Mouse (Mus musculus): Measurements from ENCODE around the gene Ccdc92.

Gene Ccdc92

GRCm38 (mm10) chr5:124862013-124862866 is at the start of gene Ccdc92, which contains the start of gene Zfp664:
Gene Ccdc92 (minus strand): TSS chr5:124862424.
Gene Zfp664 (plus strand): TSS chr5:124862691.
- peak; percentile 96 for DNase-seq (ENCODE audit: low read depth, low spot score)

DNA sequence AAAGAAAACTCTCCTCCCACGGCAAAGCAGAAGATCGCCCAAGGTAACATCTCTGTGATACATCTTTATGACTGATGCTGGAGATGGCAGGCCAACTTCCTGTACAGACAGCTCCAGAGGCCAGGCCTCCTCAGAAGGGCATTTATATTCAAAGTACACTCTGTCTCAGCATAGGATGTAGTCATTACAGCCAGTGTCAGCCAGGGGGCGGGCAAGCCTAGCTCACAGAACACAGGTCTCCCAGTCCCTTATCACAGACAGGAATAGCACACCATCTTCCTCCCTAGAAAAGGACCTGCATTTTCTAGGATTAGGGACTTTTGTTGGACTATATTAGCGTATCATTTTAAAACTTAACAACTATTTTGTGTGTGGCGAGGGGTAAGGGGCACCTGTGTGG is 46.6 kb upstream of the Ccdc92 start:
- peak; percentile 38 for DNase-seq (ENCODE audit: low read depth, low spot score)

DNA sequence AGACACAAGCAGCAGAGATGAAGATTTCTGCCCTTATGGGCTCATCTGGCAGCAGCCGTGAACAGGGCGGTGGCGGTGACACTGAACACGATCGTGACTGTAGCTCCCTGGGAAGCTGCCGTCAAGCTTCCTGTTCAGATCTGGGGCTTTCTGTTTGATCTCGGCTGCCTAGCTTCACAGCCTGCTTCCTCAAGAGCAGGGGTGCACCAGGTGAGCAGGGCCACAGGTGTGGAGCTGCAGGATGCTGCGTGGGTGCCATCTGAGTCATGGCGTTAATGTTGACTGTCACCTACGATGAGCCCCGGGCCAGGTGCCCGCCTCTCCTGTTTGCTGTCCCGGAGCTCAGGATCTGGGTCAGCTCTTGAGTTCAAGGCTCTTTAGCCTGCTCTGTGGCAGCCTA is 44.7 kb upstream of the Ccdc92 start:
- DNase-seq (ENCODE audit: low read depth, low spot score) = no peak

- no peak for DNase-seq (ENCODE audit: low read depth, low spot score)
Observed at GRCm38 (mm10) chr5:124903852-124904251, 41.6 kb upstream of the Ccdc92 start.

- DNase-seq (ENCODE audit: low read depth, low spot score) = no peak
Observed at GRCm38 (mm10) chr5:124902195-124902594, 40.0 kb upstream of the Ccdc92 start.

- no peak for DNase-seq (ENCODE audit: low read depth, low spot score)
Observed at GRCm38 (mm10) chr5:124901675-124902074, 39.5 kb upstream of the Ccdc92 start.

DNA sequence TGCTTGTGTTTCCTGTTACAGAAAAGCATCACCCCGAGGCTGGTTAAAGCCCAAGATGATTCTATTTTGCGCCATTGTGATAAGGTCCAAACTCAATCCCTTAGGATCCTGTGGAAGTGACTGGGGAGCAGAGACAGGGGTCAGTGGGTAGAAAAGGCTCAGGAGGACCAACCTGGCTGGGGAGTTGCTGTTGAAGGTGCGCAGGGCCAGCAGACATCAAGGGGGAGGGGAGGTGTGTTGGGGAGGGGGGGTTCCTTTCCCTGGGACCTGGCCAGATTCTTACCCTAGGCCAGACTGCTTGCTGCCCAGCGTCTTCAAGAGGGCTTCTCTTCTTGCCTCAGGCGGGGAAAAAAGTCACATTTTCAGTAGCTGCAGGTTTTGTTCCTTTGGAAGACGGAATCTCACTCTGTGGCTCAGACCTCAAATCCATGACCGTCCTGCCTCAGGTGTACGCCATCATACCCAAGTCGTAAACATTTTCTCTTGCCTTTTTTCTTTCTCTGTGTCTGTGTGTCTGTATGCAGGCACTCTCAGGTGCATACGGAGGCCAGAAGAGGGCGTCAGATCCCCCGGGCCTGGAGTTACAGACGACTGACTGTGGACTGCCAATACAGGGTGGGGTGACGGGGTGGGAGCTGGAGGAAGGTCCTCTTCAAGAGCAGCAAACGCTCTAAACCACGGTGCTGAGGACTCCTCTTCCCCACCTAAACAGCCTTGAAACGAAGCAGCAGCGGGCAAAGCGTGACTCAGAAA is 38.7 kb upstream of the Ccdc92 start:
- no peak for DNase-seq (ENCODE audit: low read depth, low spot score)

- DNase-seq (ENCODE audit: low read depth, low spot score) = peak; percentile 60
Observed at GRCm38 (mm10) chr5:124899945-124900631, 37.9 kb upstream of the Ccdc92 start.

- no peak for DNase-seq (ENCODE audit: low read depth, low spot score)
Observed at GRCm38 (mm10) chr5:124896135-124896534, 33.9 kb upstream of the Ccdc92 start.

DNA sequence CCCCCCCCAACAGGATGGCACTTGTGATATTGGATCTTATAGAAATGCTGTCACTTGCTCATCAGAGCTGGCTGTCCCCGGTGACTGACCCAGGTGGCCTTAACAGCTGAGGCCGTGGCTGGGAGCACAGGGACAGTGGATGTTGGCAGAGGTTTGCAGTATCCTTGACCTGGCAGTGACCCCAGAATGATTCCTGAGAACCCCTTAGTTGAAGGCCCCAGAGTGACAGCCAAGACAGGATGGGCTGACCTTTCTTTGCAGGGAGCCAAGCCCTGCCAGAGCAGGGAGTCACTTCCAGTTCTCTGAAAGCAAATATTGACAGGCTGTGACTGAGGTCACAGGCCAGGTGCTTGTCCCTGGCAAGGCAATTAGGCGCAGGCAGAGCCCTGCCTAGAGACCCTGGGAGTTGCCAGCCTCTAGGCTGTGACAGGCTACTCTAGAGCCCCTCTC is 29.7 kb upstream of the Ccdc92 start:
- DNase-seq (ENCODE audit: low read depth, low spot score) = no peak

- no peak for DNase-seq (ENCODE audit: low read depth, low spot score)
Observed at GRCm38 (mm10) chr5:124888661-124889060, 26.4 kb upstream of the Ccdc92 start.

- no peak for DNase-seq (ENCODE audit: low read depth, low spot score)
Observed at GRCm38 (mm10) chr5:124883877-124884276, 21.7 kb upstream of the Ccdc92 start.

DNA sequence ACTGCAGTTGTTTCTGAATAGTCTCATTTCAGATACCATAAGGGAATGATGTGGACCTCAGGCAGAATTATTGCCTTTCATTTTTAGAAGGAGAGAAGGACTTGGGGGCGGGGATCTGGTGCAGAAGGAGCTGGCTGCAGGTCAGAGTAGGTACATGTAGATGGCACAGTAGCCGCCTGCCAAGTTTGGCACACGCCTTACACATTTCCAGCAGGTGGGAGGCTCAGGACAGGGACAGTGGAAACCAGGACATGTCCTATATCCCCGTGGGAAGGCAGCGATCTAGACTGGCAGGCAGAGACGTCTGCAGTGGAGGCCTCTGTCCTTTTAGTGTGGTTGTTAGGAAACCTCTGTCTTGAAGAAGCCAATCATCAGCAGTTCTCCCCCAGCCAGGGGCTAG is 17.6 kb upstream of the Ccdc92 start:
- DNase-seq (ENCODE audit: low read depth, low spot score) = no peak

GRCm38 (mm10) chr5:124879251-124879650 is 17.0 kb upstream of the Ccdc92 start:
- DNase-seq (ENCODE audit: low read depth, low spot score) = no peak

DNA sequence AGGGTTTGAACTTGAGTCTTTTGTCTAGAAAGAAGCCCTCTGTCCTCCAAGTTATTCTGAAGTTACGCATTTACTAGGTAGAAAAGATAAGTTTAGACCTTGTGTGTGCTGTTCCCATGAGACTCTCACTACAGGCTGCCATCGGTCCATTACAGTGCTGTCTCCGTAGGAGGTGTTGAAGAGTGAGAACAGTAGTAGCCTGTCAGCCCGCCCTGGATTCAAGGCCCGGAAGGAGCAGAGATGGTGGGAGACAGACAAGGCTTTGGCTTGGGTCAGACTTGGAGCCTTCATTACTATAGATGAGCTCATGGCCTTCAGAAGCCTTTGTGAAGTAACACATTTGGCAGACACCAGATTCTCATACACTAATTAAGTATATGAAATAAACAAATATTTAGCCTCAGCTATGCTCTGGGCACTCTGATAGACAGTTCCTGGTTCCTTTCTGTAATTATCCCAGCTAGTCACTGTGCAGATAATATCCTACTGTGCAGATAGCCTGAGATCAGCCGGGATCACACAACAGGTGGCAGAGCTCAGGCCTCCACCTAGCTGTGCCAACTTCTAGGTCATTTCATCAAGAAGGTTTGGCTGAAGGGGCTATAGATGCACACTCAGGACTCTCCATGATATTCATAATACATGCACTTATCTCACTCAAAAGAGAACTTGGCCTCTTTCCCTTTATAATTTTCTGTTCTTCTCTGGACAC is 11.8 kb upstream of the Ccdc92 start:
- DNase-seq (ENCODE audit: low read depth, low spot score) = no peak

DNA sequence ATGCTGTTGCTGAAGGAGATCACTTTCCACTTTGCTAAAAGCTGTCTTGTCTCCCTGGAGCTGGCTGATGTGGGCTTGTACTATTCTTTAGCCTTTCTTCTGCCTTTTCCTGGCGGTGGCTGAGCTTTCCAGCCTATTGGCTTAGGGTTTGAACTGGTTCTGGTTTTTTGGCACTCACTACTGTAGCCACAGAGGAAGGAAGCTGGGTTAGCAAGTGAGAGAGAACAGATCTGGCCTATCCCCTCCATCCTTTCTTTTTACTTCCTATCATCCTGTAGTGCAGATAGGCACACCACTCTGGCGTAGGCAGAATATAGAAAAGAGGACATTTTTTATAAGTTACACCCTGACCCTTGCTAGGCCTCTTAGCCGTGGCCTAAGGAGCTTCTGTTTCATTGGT is 10.9 kb upstream of the Ccdc92 start:
- DNase-seq (ENCODE audit: low read depth, low spot score) = no peak

- no peak for DNase-seq (ENCODE audit: low read depth, low spot score)
Observed at GRCm38 (mm10) chr5:124872033-124872432, 9.8 kb upstream of the Ccdc92 start.

- no peak for DNase-seq (ENCODE audit: low read depth, low spot score)
Observed at GRCm38 (mm10) chr5:124868981-124869380, 6.8 kb upstream of the Ccdc92 start.

DNA sequence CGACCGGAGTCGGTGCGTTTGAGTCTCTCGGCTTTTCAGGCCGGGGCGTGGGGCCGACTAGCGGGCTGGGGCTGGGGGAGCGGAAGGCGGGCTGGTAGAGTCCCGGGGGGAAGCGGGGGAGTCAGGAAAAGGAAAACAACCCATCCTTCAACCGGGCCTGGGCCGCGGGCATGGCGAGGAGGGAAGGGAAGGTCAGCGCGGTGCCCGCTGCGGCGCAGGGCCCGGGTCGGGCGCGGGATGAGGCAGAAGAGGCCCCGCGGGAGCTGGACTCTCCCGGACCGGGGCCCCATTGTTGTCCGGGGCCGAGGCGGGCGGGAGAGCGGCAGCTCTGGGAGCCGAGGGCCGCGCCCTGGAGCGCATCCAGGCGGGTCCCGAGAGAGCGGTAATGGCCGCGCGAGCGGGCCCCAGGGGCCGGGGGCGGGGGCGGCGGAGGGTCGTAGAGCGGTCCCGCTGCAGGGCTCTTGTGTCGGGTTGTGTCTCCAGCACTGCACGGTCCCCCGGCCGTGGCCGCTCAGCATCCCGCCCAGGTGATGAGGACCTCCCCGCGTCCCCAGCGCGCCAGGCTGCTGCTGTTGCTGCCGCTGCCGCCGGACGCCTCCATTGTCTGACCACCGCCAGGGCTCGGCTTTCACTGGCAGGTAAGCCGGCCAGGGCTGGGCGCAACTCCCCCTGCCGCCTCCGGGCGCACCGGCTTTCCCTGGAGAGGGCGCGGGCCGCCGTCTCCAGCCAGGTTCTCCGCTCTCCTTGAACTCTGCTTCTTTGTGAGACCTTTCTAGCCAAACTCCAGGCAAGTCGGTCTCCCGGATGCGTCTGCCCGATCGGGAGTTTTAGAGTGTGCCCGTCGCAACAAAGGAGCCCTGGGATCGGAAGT is 882 bp upstream of the Ccdc92 start:
- DNase-seq (ENCODE audit: low read depth, low spot score) = no peak

- no peak for DNase-seq (ENCODE audit: low read depth, low spot score)
Observed at GRCm38 (mm10) chr5:124861463-124861862, 761 bp downstream of the Ccdc92 start.
